Mouse (Mus musculus): ENCODE measurements at regions not wholly inside any gene's neighbourhood (a gene's known extent, or its start where the extent isn't known, plus 50 kb on each side); places are given as distances from the start of the nearest gene placed in this dataset.
A peak's percentile ranks its signal among the peaks of the same experiment; 100 is the strongest.

- peak; percentile 51; the same call in 1 of the 2 replicates for TF ChIP-seq CTCF (IDR thresholded peaks at IDR 0.05; ENCODE audit: extremely low read depth, insufficient read length, insufficient replicate concordance, low read depth, low read length)
- TF ChIP-seq POLR2A (IDR thresholded peaks at IDR 0.05; ENCODE audit: low read depth, low read length): no peak
These were observed 229.1 kb upstream of the Camk1g start for GRCm38 (mm10) chr1:193599163-193599562.

Measured in small intestine, adult 2 months (tissue).